Mouse (Mus musculus): ENCODE data around the gene Bag1.

Bag1 gene

GRCm38 (mm10) chr4:40889252-40889651 lies 58.8 kb downstream of the Bag1 start:
- DNase-seq (ENCODE audit: low read depth, low spot score) = no peak

- no peak for DNase-seq (ENCODE audit: low read depth, low spot score)
Measured at GRCm38 (mm10) chr4:40888839-40889238, 59.3 kb downstream of the Bag1 start.
